Mouse (Mus musculus) cortical plate, adult 2 months (tissue): ENCODE data around the gene Eif2b3. TPM values are rescaled to one million over a fixed set of nuclear protein-coding genes. Genes with fewer than 3 reads are reported as not detected.

Source experiments
- H3K27ac ChIP-seq: fragments of 200-500 bp; 2 replicates; pipeline ENCODE4 v1.5.1; 2012; ENCODE audit warnings: low read length, control low read depth, inconsistent platforms; ENCODE audit not compliant: insufficient read depth
- H3K4me1 ChIP-seq: fragments of 200-500 bp; 2 replicates; pipeline ENCODE4 v1.6.1; 2011; ENCODE audit warnings: low read length; ENCODE audit not compliant: control insufficient read depth, insufficient read depth
- H3K4me3 ChIP-seq: fragments of 200-500 bp; 2 replicates; pipeline ENCODE4 v1.5.1; 2011; ENCODE audit warnings: mild to moderate bottlenecking, low read length, control low read depth; ENCODE audit not compliant: insufficient read depth
- CTCF ChIP-seq: fragments of 200-500 bp; IDR thresholded peaks from 2 replicates; pipeline ENCODE4 v1.5.1; 2011; ENCODE audit warnings: mild to moderate bottlenecking, control low read depth, low read length; ENCODE audit not compliant: insufficient read depth; ENCODE audit errors: extremely low read depth
- POLR2A ChIP-seq: fragments of 200-500 bp; IDR thresholded peaks from 2 replicates; pipeline ENCODE4 v1.6.1; 2011; ENCODE audit warnings: mild to moderate bottlenecking, low read length, control low read depth; ENCODE audit not compliant: insufficient read depth; ENCODE audit errors: extremely low read depth
- polyA plus RNA-seq: library from polyadenylated mRNA; depleted of rRNA; stranded (reverse); fragments of >200 nt; gene quantifications from 2 replicates; pipeline ENCODE4 v1.2.3, GENCODE M21; 2012

Gene Eif2b3
- polyA plus RNA-seq, 1 experiment, result 19.0 TPM

DNA sequence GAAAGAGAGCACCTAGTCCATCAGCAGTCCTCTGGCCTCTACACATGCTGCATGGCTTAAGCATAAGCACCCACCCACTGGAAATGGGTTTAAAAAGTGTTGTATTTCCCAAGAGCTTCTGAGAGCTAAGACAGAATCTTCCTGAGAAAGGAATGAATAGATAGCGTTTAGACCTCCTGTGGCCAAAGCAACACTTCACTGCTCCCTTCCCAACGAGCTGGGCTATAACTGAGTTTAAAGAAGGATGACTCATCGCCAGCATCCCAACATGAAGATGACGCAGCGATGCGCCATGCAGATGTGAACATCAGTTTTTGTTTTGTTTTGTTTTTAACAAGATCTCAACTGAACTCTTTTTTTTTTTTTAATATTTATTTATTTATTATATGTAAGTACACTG lies 5.6 kb upstream of the Eif2b3 start:
- Histone ChIP-seq H3K27ac (no peak overlapping the region), H3K4me1 (no peaks in the 10 kb centered on the region), H3K4me3 (no peak overlapping the region)
- TF ChIP-seq CTCF (no peak), POLR2A (no peak)

DNA sequence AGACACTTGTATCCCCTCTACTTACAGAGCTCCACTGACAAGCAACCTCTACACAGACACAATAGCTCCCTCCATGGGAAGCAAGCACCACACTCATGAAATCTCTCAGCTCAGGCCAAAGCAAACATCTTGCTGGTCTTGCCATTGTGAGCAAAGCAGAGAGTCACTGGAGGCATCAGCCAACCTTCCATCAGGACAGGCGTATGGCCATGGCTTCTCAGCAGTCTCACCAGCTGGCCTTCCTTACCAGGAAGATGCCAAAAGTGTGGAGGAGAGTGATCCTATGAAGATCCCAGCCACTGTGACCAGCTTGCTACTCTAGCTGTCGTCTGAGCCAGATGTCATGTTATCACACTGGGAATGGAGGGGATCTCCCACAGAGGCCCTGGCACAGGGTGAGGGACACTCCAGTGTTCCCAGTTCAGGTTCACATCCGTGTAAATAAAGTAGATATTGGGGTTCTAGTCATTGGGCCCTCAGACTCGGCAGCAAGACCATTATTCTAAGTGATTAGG lies 4.2 kb upstream of the Eif2b3 start:
- no peak overlapping the region for H3K4me3 ChIP-seq
- TF ChIP-seq CTCF, result no peak
- no peak for TF ChIP-seq POLR2A
- no peak overlapping the region for H3K27ac ChIP-seq
- no peaks in the 10 kb centered on the region for H3K4me1 ChIP-seq

DNA sequence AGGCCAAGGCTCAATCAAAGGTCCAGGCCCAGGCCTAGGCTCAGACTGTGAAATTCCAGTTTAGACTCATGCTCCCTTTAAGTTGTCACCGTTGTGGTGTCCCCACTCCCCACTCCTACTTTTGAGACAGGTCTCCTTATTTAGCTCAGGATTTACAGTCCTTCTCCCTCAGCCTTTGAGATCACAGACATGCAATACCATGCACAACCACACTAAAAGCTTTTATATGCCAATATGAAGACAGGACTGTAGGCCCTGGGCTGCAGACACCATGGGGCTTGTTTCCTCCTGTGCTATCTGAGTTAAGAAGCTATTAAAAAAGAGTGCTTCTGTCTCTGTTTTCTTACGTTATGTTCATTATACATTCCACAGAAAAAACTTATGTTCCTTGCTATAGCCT lies 1.5 kb upstream of the Eif2b3 start:
- TF ChIP-seq POLR2A (no peak), CTCF (no peak)
- no peak overlapping the region for H3K27ac ChIP-seq

DNA sequence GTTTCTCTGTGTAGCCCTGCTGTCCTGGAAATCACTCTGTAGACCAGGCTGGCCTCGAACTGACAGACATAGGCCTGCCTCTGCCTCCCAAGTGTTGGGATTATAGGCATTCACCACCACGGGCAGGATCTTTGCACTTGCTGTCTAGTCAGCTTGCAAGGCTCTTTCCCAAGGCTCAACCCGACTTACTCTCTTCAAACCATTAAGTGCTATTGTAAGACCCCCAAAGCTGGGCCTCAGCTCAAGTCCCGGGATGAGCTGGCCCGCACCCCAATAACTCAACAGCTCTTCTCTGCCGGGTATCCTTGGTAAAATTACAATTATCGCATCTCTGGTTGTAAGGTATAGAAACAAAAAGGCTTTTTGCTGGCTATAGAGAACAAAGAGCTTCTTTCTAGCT lies 875 bp upstream of the Eif2b3 start:
- Histone ChIP-seq H3K27ac (no peak overlapping the region), H3K4me3 (no peak overlapping the region), H3K4me1 (no peaks in the 10 kb centered on the region; the same call in 1 of the 2 replicates)
- TF ChIP-seq CTCF, result no peak
- no peak for TF ChIP-seq POLR2A

More for the DNA sequence above, 1.5 kb upstream of the Eif2b3 start:
- H3K4me1 ChIP-seq, result no peaks in the 10 kb centered on the region; the same call in 1 of the 2 replicates
- no peak overlapping the region for H3K4me3 ChIP-seq

DNA sequence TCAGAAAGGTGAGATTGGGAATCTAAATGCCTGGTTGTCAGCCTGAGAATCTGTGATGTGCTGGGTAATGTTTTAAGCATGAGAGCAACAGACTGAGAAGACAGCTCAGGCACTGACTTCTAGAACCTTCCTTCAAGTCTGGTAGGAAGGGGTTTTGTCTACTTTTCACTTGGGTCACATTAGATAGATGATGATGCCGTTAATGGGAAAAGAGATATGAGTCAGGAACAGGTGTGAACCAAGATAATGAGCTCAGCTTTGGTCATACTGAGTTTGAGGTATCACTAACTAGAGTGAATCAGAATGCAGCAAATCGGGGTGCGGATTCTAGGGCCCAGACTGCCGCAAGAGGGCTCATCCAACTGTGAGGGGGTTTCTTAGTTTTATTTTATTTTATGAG lies 4.3 kb downstream of the Eif2b3 start:
- H3K4me3 ChIP-seq, result no peak overlapping the region
- TF ChIP-seq POLR2A (no peak), CTCF (no peak)
- no peak overlapping the region for H3K27ac ChIP-seq
- H3K4me1 ChIP-seq, result no peaks in the 10 kb centered on the region; the same call in 1 of the 2 replicates

DNA sequence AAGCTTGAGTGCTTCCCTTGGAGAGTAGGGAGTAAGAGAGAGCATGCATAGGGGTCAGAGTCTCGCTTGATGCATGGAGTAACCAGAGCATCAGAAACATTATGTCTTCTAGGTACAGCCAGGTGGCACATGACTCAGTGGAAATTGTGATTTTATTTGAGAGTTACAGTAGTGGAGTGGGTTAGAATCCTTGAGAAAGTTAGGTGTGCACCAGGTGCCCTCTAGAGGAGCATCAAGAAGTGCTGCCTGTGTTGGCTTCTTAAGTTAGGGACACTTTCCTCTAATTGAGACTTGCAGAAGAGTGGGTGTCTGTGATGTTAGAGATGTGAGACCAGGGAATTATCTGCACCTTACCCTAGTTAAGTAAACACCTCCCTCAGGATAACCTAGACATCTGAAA lies 11.9 kb downstream of the Eif2b3 start:
- no peak for TF ChIP-seq POLR2A
- TF ChIP-seq CTCF, result peak; percentile 35; the same call in 1 of the 2 replicates

DNA sequence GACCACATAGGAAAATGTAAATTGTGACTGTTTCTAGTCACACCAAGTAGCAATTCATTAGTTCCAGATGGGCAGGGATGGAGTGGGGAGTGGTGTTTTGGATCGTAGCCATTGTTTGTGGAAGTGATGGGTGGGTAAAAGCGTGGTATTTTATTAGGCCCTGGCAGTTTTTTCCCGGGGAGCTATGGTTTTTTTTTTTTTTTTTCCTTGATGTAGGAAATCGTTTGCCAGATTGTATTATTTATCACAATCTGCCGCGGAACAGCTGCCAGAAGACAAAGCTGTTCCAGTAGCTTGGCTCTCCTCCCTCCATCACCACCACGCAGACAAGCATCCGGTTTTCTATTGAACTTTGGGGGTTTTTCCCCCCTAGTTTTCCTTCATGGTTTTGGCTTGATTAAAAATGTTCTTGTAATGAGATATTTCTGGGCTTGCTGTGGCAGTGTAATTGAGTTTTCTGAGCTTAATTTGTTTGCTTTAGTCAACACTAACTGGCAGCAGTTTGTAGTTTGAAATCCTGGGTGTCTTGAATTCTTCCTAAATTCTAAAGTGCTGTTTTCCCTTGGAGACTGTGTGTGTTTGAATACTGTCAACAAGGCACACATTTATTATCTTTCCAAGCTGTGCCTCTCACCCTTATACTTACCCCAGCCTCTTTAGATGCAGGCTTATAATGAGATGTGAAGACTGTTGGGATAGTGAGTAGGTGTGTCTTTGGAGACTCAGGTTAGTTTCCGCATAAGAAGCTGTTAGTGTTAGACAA lies 20.9 kb downstream of the Eif2b3 start:
- TF ChIP-seq POLR2A (no peak), CTCF (no peak)
- Histone ChIP-seq H3K4me3 (no peak overlapping the region), H3K4me1 (peaks cover 2% of the 10 kb centered on the region; the same call in 1 of the 2 replicates), H3K27ac (no peak overlapping the region)

More for the DNA sequence above, 11.9 kb downstream of the Eif2b3 start:
- Histone ChIP-seq H3K27ac (no peak overlapping the region), H3K4me3 (no peak overlapping the region), H3K4me1 (no peaks in the 10 kb centered on the region)

DNA sequence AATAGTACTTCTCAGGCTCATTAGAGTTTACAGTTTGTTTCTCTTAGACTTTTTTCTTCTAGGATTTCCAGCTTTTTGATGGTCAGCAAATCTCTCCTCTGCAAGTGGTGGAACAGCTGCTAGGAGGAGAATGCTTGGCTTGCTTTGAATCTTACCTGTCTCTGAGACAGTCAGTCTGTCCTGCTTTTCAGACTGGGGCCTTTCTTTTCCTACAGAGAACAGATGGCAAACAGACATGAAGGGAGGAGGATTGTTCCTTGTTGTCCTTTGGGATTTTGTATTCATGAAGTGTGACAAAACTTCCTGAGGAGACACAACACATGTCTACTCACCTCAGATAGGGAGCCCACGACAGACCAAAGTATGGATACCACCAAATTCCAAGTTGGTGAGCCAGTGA lies 21.6 kb downstream of the Eif2b3 start:
- H3K27ac ChIP-seq, result peak overlapping the region; percentile 78; the same call in 1 of the 2 replicates
- no peak for TF ChIP-seq POLR2A
- no peak for TF ChIP-seq CTCF

DNA sequence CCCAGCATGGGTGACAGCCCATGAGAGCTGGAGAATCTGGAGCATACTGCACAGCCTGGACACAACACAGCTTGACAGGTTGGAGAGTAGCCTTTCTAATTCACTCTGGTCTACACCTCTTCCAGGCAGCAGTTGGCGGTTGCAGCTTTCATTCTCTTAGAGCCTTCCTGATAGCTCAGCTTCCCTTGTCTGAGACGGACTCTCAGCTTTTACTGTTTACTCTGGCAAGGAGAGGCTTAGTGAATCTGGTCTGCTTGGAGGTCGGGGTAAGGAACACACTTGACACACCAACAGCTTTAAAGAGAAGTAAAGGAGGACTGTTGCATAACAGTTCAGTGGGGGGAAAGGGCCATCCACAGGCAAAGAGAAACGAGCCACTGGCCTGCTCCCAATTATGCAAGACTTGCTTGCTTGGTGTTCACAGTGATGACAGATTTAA lies 22.1 kb downstream of the Eif2b3 start:
- no peak overlapping the region for H3K4me3 ChIP-seq
- TF ChIP-seq POLR2A, result no peak
- TF ChIP-seq CTCF, result no peak
- peak overlapping the region; percentile 78; the same call in 1 of the 2 replicates for H3K27ac ChIP-seq
- H3K4me1 ChIP-seq, result peaks cover 2% of the 10 kb centered on the region; the same call in 1 of the 2 replicates

More for the DNA sequence above, 21.6 kb downstream of the Eif2b3 start:
- H3K4me1 ChIP-seq, result peaks cover 2% of the 10 kb centered on the region; the same call in 1 of the 2 replicates
- H3K4me3 ChIP-seq, result no peak overlapping the region

DNA sequence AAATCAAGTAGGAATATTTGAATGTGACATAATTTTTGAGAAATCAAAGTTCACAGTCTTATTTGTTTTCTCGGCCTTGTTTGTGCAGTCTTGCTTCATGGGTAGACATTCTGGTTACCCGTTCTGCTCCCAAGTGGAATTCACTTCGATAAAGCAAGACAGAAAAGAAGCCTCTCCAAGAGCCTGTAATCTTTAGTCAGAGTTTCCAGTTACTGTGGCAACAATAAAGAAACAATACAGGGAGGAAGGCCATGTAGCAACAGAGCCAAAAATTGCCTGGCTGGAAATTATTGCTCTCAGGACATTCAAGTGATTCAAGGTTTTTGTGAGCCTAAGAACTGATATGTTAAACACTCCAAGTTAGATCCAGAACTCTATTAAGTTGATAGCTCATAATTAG lies 29.6 kb downstream of the Eif2b3 start:
- TF ChIP-seq CTCF, result no peak
- Histone ChIP-seq H3K4me3 (no peak overlapping the region), H3K4me1 (no peaks in the 10 kb centered on the region), H3K27ac (no peak overlapping the region)
